Mouse (Mus musculus) heart, embryonic 16.5 days (tissue): ENCODE results near the gene Marveld2. TPM values are rescaled to one million over a fixed set of nuclear protein-coding genes. Genes with fewer than 3 reads are reported as not detected.

ENCODE experiments used
- ATAC-seq: fragments of 200-750 bp; cut with Nextera tagmentation; replicated peaks from 2 replicates; pipeline ENCODE4 v1.8.0; 2017; ENCODE audit warnings: moderate number of reproducible peaks; ENCODE audit not compliant: insufficient read depth, low FRiP score; ENCODE audit errors: extremely low read depth
- H3K27ac ChIP-seq: fragments of 300-500 bp; sonication (generic); 2 replicates; pipeline ENCODE4 v1.5.1; 2014; ENCODE audit warnings: mild to moderate bottlenecking, low read length, control low read depth, moderate library complexity
- H3K27me3 ChIP-seq: fragments of 300-500 bp; sonication (generic); 2 replicates; pipeline ENCODE4 v1.6.1; 2014; ENCODE audit warnings: low read length, mixed read lengths; ENCODE audit not compliant: control insufficient read depth, insufficient read depth
- H3K36me3 ChIP-seq: fragments of 300-500 bp; sonication (generic); 2 replicates; pipeline ENCODE4 v1.6.1; 2014; ENCODE audit not compliant: control insufficient read depth, insufficient read depth
- H3K4me1 ChIP-seq: fragments of 300-500 bp; sonication (generic); 2 replicates; pipeline ENCODE4 v1.6.1; 2014; ENCODE audit warnings: low read length, mixed read lengths; ENCODE audit not compliant: control insufficient read depth, insufficient read depth
- H3K4me2 ChIP-seq: fragments of 300-500 bp; sonication (generic); 2 replicates; pipeline ENCODE4 v1.6.1; 2014; ENCODE audit warnings: low read depth, mild to moderate bottlenecking, control low read depth, low read length
- H3K4me3 ChIP-seq: fragments of 300-500 bp; sonication (generic); 2 replicates; pipeline ENCODE4 v1.5.1; 2014; ENCODE audit warnings: mild to moderate bottlenecking, control low read depth, low read length
- H3K9ac ChIP-seq: fragments of 300-500 bp; sonication (generic); 2 replicates; pipeline ENCODE4 v1.6.1; 2014; ENCODE audit warnings: low read length, control low read depth
- H3K9me3 ChIP-seq: fragments of 300-500 bp; sonication (generic); replicated peaks from 2 replicates; pipeline ENCODE4 v1.6.1; 2016; ENCODE audit warnings: low read length; ENCODE audit not compliant: control insufficient read depth
- WGBS: fragments of 180-500 bp; shearing (Covaris S2); extraction: QIAGEN DNeasy Blood & Tissue Kit; methylation state at CpG from one replicate; pipeline ENCODE4 v1.1.7; 2014; 5-methylcytosine and 5-hydroxymethylcytosine counted together
- polyA plus RNA-seq: library from polyadenylated mRNA; unstranded; fragments of >200 nt; fragmentation: Nextera tagmentation; extraction: Ambion mirVana; gene quantifications from 2 replicates; pipeline ENCODE4 v1.2.1, GENCODE M21; 2015

Marveld2 gene
- polyA plus RNA-seq, 1 experiment from 2014 or later: 1.7 TPM

GRCm38 (mm10) chr13:100634106-100634691, 17.4 kb upstream of the Marveld2 start:
- no peak for ATAC-seq
- Histone ChIP-seq H3K36me3 (peaks cover 45% of the 10 kb centered on the region), H3K9ac (no peak overlapping the region), H3K4me1 (no peaks in the 10 kb centered on the region), H3K9me3 (no peaks in the 10 kb centered on the region), H3K27ac (no peak overlapping the region), H3K4me3 (no peak overlapping the region), H3K4me2 (no peak overlapping the region), H3K27me3 (no peaks in the 10 kb centered on the region)
- WGBS: 69% methylated on average over 3 of the region's 3 CpGs

GRCm38 (mm10) chr13:100622241-100622640, 5.5 kb upstream of the Marveld2 start:
- ATAC-seq: no peak
- no peaks in the 10 kb centered on the region for H3K4me1 ChIP-seq

GRCm38 (mm10) chr13:100617583-100617982, 812 bp upstream of the Marveld2 start:
- Histone ChIP-seq H3K27me3 (no peaks in the 10 kb centered on the region), H3K4me2 (no peak overlapping the region), H3K9me3 (no peaks in the 10 kb centered on the region), H3K27ac (no peak overlapping the region), H3K36me3 (peaks cover 29% of the 10 kb centered on the region), H3K4me1 (no peaks in the 10 kb centered on the region), H3K9ac (no peak overlapping the region), H3K4me3 (no peak overlapping the region)
- 81% methylated on average over 13 of the region's 13 CpGs for WGBS
- ATAC-seq: no peak

More at GRCm38 (mm10) chr13:100622241-100622640, 5.5 kb upstream of the Marveld2 start:
- Histone ChIP-seq H3K4me3 (no peak overlapping the region), H3K9ac (no peak overlapping the region), H3K27ac (no peak overlapping the region), H3K9me3 (no peaks in the 10 kb centered on the region), H3K27me3 (no peaks in the 10 kb centered on the region), H3K36me3 (peaks cover 46% of the 10 kb centered on the region), H3K4me2 (no peak overlapping the region)
- WGBS: 83% methylated on average over 4 of the region's 4 CpGs

- H3K9ac ChIP-seq: no peak overlapping the region
- H3K4me1 ChIP-seq: no peaks in the 10 kb centered on the region
- WGBS: 56% methylated on average over 2 of the region's 2 CpGs
- H3K27me3 ChIP-seq: no peaks in the 10 kb centered on the region
- peaks cover 2% of the 10 kb centered on the region; the same call in 1 of the 2 replicates for H3K9me3 ChIP-seq
- H3K4me2 ChIP-seq: no peak overlapping the region
- ATAC-seq: no peak
- H3K4me3 ChIP-seq: no peak overlapping the region
- no peak overlapping the region for H3K27ac ChIP-seq
- peaks cover 5% of the 10 kb centered on the region; the same call in 1 of the 2 replicates for H3K36me3 ChIP-seq
These were observed 3.9 kb downstream of the Marveld2 start for GRCm38 (mm10) chr13:100612903-100613302.

GRCm38 (mm10) chr13:100612251-100612650, 4.5 kb downstream of the Marveld2 start:
- H3K27ac ChIP-seq: no peak overlapping the region
- no peak for ATAC-seq
- H3K27me3 ChIP-seq: no peaks in the 10 kb centered on the region
- no peaks in the 10 kb centered on the region for H3K4me1 ChIP-seq
- H3K36me3 ChIP-seq: no peaks in the 10 kb centered on the region
- WGBS: 92% methylated on average over 10 of the region's 10 CpGs
- H3K9ac ChIP-seq: no peak overlapping the region
- H3K9me3 ChIP-seq: peaks cover 5% of the 10 kb centered on the region; the same call in 1 of the 2 replicates
- no peak overlapping the region for H3K4me3 ChIP-seq
- no peak overlapping the region for H3K4me2 ChIP-seq

- Histone ChIP-seq H3K27ac (no peak overlapping the region), H3K9me3 (peaks cover 5% of the 10 kb centered on the region; the same call in 1 of the 2 replicates), H3K4me3 (no peak overlapping the region), H3K4me1 (no peaks in the 10 kb centered on the region), H3K4me2 (no peak overlapping the region), H3K9ac (no peak overlapping the region), H3K27me3 (no peaks in the 10 kb centered on the region), H3K36me3 (no peaks in the 10 kb centered on the region)
- ATAC-seq: no peak
- WGBS: 76% methylated on average over 13 of the region's 13 CpGs
These were observed 5.5 kb downstream of the Marveld2 start for GRCm38 (mm10) chr13:100611266-100611665.

GRCm38 (mm10) chr13:100607756-100608155, 9.0 kb downstream of the Marveld2 start:
- no peaks in the 10 kb centered on the region for H3K27me3 ChIP-seq
- WGBS: 87% methylated on average over 8 of the region's 8 CpGs
- no peaks in the 10 kb centered on the region for H3K36me3 ChIP-seq
- H3K27ac ChIP-seq: no peak overlapping the region
- H3K4me3 ChIP-seq: no peak overlapping the region
- ATAC-seq: no peak
- H3K9me3 ChIP-seq: peaks cover 5% of the 10 kb centered on the region; the same call in 1 of the 2 replicates
- no peak overlapping the region for H3K9ac ChIP-seq
- no peaks in the 10 kb centered on the region for H3K4me1 ChIP-seq
- H3K4me2 ChIP-seq: no peak overlapping the region

- peaks cover 5% of the 10 kb centered on the region; the same call in 1 of the 2 replicates for H3K9me3 ChIP-seq
- H3K4me2 ChIP-seq: no peak overlapping the region
- H3K4me3 ChIP-seq: no peak overlapping the region
- H3K27ac ChIP-seq: no peak overlapping the region
- H3K4me1 ChIP-seq: no peaks in the 10 kb centered on the region
- H3K36me3 ChIP-seq: no peaks in the 10 kb centered on the region
- H3K9ac ChIP-seq: no peak overlapping the region
- H3K27me3 ChIP-seq: no peaks in the 10 kb centered on the region
- WGBS: 55% methylated on average over 1 of the region's 1 CpGs
- no peak for ATAC-seq
These were observed 10.9 kb downstream of the Marveld2 start for GRCm38 (mm10) chr13:100605845-100606244.

GRCm38 (mm10) chr13:100603738-100604095, 13.1 kb downstream of the Marveld2 start:
- Histone ChIP-seq H3K4me2 (no peak overlapping the region), H3K27me3 (no peaks in the 10 kb centered on the region), H3K27ac (no peak overlapping the region), H3K4me3 (no peak overlapping the region), H3K4me1 (no peaks in the 10 kb centered on the region), H3K9ac (no peak overlapping the region), H3K9me3 (peaks cover 5% of the 10 kb centered on the region; the same call in 1 of the 2 replicates), H3K36me3 (no peaks in the 10 kb centered on the region)
- no peak for ATAC-seq
- 84% methylated on average over 11 of the region's 11 CpGs for WGBS
